Mouse (Mus musculus) embryonic facial prominence, embryonic 11.5 days (tissue): ENCODE measurements around the gene Fyb. TPM values are rescaled to one million over a fixed set of nuclear protein-coding genes. Genes with fewer than 3 reads are reported as not detected.

Experiments used
- ATAC-seq: fragments of 200-750 bp; cut with Nextera tagmentation; replicated peaks from 2 replicates; pipeline ENCODE4 v1.8.0; 2017; ENCODE audit warnings: low read depth; ENCODE audit not compliant: insufficient number of reproducible peaks, low FRiP score, low TSS enrichment
- DNase-seq: peaks from one replicate; pipeline ENCODE4 v3.0.0-alpha.2; 2015; ENCODE audit warnings: low spot score
- H3K27ac ChIP-seq: fragments of 300-500 bp; sonication (generic); replicated peaks from 2 replicates; pipeline ENCODE4 v1.5.1; 2014; ENCODE audit warnings: mild to moderate bottlenecking, low read depth, low read length, control low read depth
- H3K27me3 ChIP-seq: fragments of 300-500 bp; sonication (generic); 2 replicates; pipeline ENCODE4 v1.6.1; 2014; ENCODE audit warnings: mild to moderate bottlenecking, low read length, moderate library complexity, mixed read lengths; ENCODE audit not compliant: control insufficient read depth, insufficient read depth
- H3K36me3 ChIP-seq: fragments of 300-500 bp; sonication (generic); replicated peaks from 2 replicates; pipeline ENCODE4 v1.6.1; 2014; ENCODE audit warnings: low read depth, mild to moderate bottlenecking, low read length, moderate library complexity, mixed read lengths; ENCODE audit not compliant: control insufficient read depth, insufficient read depth
- H3K4me1 ChIP-seq: fragments of 300-500 bp; sonication (generic); 2 replicates; pipeline ENCODE4 v1.6.1; 2014; ENCODE audit warnings: low read length, mixed read lengths; ENCODE audit not compliant: control insufficient read depth, insufficient read depth
- H3K4me2 ChIP-seq: fragments of 300-500 bp; sonication (generic); 2 replicates; pipeline ENCODE4 v1.6.1; 2014; ENCODE audit warnings: low read depth, mild to moderate bottlenecking, control low read depth, low read length, moderate library complexity
- H3K4me3 ChIP-seq: fragments of 300-500 bp; sonication (generic); 2 replicates; pipeline ENCODE4 v1.5.1; 2014; ENCODE audit warnings: low read depth, low read length, control low read depth
- H3K9ac ChIP-seq: fragments of 300-500 bp; sonication (generic); replicated peaks from 2 replicates; pipeline ENCODE4 v1.6.1; 2014; ENCODE audit warnings: mild to moderate bottlenecking, control low read depth, low read length
- H3K9me3 ChIP-seq: fragments of 300-500 bp; sonication (generic); replicated peaks from 2 replicates; pipeline ENCODE4 v1.6.1; 2016; ENCODE audit warnings: mild to moderate bottlenecking, low read length, inconsistent platforms, mixed read lengths; ENCODE audit not compliant: control insufficient read depth
- WGBS: fragments of 180-500 bp; shearing (Covaris S2); extraction: QIAGEN DNeasy Blood & Tissue Kit; methylation state at CpG from one replicate; pipeline ENCODE4 v1.1.7; 2014; 5-methylcytosine and 5-hydroxymethylcytosine counted together
- polyA plus RNA-seq: library from polyadenylated mRNA; unstranded; fragments of >200 nt; fragmentation: Nextera tagmentation; extraction: Ambion mirVana; gene quantifications from 2 replicates; pipeline ENCODE4 v1.2.1, GENCODE M21; 2014

Gene Fyb
- polyA plus RNA-seq, 1 experiment from 2014 or later, result 2.8 TPM

- no peak overlapping the region for H3K4me2 ChIP-seq
- H3K27me3 ChIP-seq, result no peaks in the 10 kb centered on the region
- H3K27ac ChIP-seq, result no peak overlapping the region
- DNase-seq (no peak), ATAC-seq (no peak)
- no peaks in the 10 kb centered on the region for H3K36me3 ChIP-seq
- H3K4me1 ChIP-seq, result no peaks in the 10 kb centered on the region
- no peak overlapping the region for H3K4me3 ChIP-seq
- H3K9ac ChIP-seq, result no peak overlapping the region
- 88% methylated on average over 10 of the region's 10 CpGs for WGBS
- H3K9me3 ChIP-seq, result no peaks in the 10 kb centered on the region
Observed at GRCm38 (mm10) chr15:6520505-6521155, 2.0 kb upstream of the Fyb start.

GRCm38 (mm10) chr15:6524801-6525200 is 2.1 kb downstream of the Fyb start:
- no peak overlapping the region for H3K4me3 ChIP-seq
- no peak overlapping the region for H3K9ac ChIP-seq
- no peaks in the 10 kb centered on the region for H3K27me3 ChIP-seq
- DNase-seq (no peak), ATAC-seq (no peak)
- 94% methylated on average over 2 of the region's 2 CpGs for WGBS
- no peaks in the 10 kb centered on the region for H3K9me3 ChIP-seq
- H3K36me3 ChIP-seq, result no peaks in the 10 kb centered on the region
- H3K27ac ChIP-seq, result no peak overlapping the region
- H3K4me1 ChIP-seq, result no peaks in the 10 kb centered on the region
- H3K4me2 ChIP-seq, result no peak overlapping the region

- Histone ChIP-seq H3K9ac (no peak overlapping the region), H3K36me3 (no peaks in the 10 kb centered on the region), H3K27me3 (no peaks in the 10 kb centered on the region), H3K4me3 (no peak overlapping the region), H3K27ac (no peak overlapping the region), H3K4me2 (no peak overlapping the region), H3K9me3 (no peaks in the 10 kb centered on the region), H3K4me1 (no peaks in the 10 kb centered on the region)
- DNase-seq (no peak), ATAC-seq (no peak)
- whole genome bisulfite sequencing, result 87% methylated on average over 3 of the region's 3 CpGs
Observed at GRCm38 (mm10) chr15:6525386-6525785, 2.7 kb downstream of the Fyb start.

GRCm38 (mm10) chr15:6533858-6534343 is 11.2 kb downstream of the Fyb start:
- Histone ChIP-seq H3K27me3 (no peaks in the 10 kb centered on the region), H3K27ac (no peak overlapping the region), H3K9ac (no peak overlapping the region), H3K4me3 (no peak overlapping the region), H3K9me3 (no peaks in the 10 kb centered on the region), H3K4me2 (no peak overlapping the region), H3K36me3 (no peaks in the 10 kb centered on the region), H3K4me1 (no peaks in the 10 kb centered on the region)
- ATAC-seq (no peak), DNase-seq (no peak)
- 84% methylated on average over 3 of the region's 3 CpGs for WGBS

- Histone ChIP-seq H3K4me2 (no peak overlapping the region), H3K4me1 (no peaks in the 10 kb centered on the region), H3K36me3 (no peaks in the 10 kb centered on the region), H3K27ac (no peak overlapping the region), H3K4me3 (no peak overlapping the region), H3K27me3 (no peaks in the 10 kb centered on the region), H3K9ac (no peak overlapping the region), H3K9me3 (no peaks in the 10 kb centered on the region)
- no peak for DNase-seq
- ATAC-seq, result no peak
- 81% methylated on average over 8 of the region's 8 CpGs for WGBS
Observed at GRCm38 (mm10) chr15:6534592-6534991, 11.9 kb downstream of the Fyb start.

- Histone ChIP-seq H3K9me3 (no peaks in the 10 kb centered on the region), H3K27me3 (no peaks in the 10 kb centered on the region), H3K4me3 (no peak overlapping the region), H3K9ac (no peak overlapping the region), H3K4me2 (no peak overlapping the region), H3K4me1 (no peaks in the 10 kb centered on the region), H3K36me3 (no peaks in the 10 kb centered on the region), H3K27ac (no peak overlapping the region)
- ATAC-seq (no peak), DNase-seq (no peak)
- 78% methylated on average over 7 of the region's 7 CpGs for WGBS
Observed at GRCm38 (mm10) chr15:6539639-6540338, 17.1 kb downstream of the Fyb start.

- 96% methylated on average over 4 of the region's 4 CpGs for WGBS
- no peak for ATAC-seq
- H3K4me1 ChIP-seq, result no peaks in the 10 kb centered on the region
Observed at GRCm38 (mm10) chr15:6548911-6549310, 26.3 kb downstream of the Fyb start.

GRCm38 (mm10) chr15:6551875-6552274 is 29.2 kb downstream of the Fyb start:
- DNase-seq (no peak), ATAC-seq (no peak)
- WGBS, result 79% methylated on average over 7 of the region's 7 CpGs
- no peak overlapping the region for H3K4me3 ChIP-seq
- H3K27ac ChIP-seq, result no peak overlapping the region
- no peaks in the 10 kb centered on the region for H3K4me1 ChIP-seq
- no peak overlapping the region for H3K9ac ChIP-seq
- no peaks in the 10 kb centered on the region for H3K36me3 ChIP-seq
- no peak overlapping the region for H3K4me2 ChIP-seq
- no peaks in the 10 kb centered on the region for H3K27me3 ChIP-seq
- H3K9me3 ChIP-seq, result no peaks in the 10 kb centered on the region

More at GRCm38 (mm10) chr15:6548911-6549310, 26.3 kb downstream of the Fyb start:
- H3K27me3 ChIP-seq, result no peaks in the 10 kb centered on the region
- H3K4me2 ChIP-seq, result no peak overlapping the region
- H3K36me3 ChIP-seq, result no peaks in the 10 kb centered on the region
- no peak overlapping the region for H3K27ac ChIP-seq
- H3K9me3 ChIP-seq, result no peaks in the 10 kb centered on the region
- no peak overlapping the region for H3K9ac ChIP-seq
- no peak for DNase-seq
- H3K4me3 ChIP-seq, result no peak overlapping the region
